Mouse (Mus musculus): ENCODE measurements around the gene F8. TPM values are rescaled to one million over a fixed set of nuclear protein-coding genes. Genes with fewer than 3 reads are reported as not detected.
A peak's percentile ranks its signal among the peaks of the same experiment; 100 is the strongest.

The F8 gene
- total and polyA plus RNA-seq, 3 experiments: 0.76 to 2.6 (median 1.6) TPM

DNA sequence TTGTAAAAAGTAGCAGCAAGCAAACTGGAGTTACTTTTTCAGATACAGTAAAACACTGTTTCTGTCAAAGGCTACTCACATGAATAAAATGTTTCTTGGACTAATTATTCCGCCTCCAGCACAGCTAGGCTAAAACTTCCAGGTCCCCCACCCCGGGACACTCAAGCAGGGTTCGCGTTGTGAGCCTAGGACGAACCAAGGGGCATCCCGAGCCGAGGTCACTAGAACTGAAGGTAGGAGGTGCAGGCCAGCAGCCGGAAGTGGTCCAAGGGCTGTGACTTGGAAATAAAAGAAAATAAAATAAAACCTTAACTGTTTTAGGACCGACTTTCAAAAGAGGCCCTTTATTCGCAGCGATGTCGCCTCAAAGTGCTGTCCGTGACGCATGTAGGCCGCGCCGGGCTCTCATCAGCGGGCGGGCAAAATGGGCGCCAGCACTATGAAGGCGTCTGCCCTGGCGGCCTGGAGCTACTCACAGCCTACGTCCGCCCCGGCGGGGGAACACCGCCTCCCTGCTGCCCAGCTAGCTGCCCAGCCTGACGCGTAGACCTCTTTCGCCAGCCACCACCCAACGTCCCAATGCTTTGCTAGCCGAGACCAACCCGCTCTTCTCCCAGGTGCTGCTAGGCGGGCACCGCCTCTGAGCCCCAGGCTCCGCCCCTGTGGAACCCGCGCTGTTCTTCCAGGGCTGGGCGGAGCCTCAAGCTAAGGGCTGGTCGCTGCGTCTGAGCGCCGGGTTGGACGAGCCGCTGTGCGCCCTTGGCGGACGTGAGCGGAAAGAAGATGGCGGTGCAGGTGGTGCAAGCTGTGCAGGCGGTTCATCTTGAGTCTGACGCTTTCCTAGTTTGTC lies 33.7 kb upstream of the F8 start, which contains the start of the genes Cmc4, Mtcp1 and Brcc3 (continued):
- no peak for TF ChIP-seq USF2 (conservative IDR thresholded peaks at IDR 0.05; ENCODE audit: low read depth, low read length)
- TF ChIP-seq TCF12 (IDR thresholded peaks at IDR 0.05; ENCODE audit: low read depth, low read length): peak; percentile 71; the same call in 1 of the 2 replicates
- no peak for TF ChIP-seq RAD21 (IDR thresholded peaks at IDR 0.05; ENCODE audit: low read depth, low read length)
- TF ChIP-seq GABPA (IDR thresholded peaks at IDR 0.05; ENCODE audit: insufficient replicate concordance, low read depth, low read length): no peak
- no peak for TF ChIP-seq MXI1 (IDR thresholded peaks at IDR 0.05; ENCODE audit: low read depth, low read length)
- peak; percentile 95 for TF ChIP-seq POLR2A (IDR thresholded peaks at IDR 0.05; ENCODE audit: low read depth, low read length)
- 0 out of 2 replicates have a peak, but pooled peaks have one; percentile 24 for TF ChIP-seq SIN3A (IDR thresholded peaks at IDR 0.05; ENCODE audit: low read length)
- no peak for TF ChIP-seq BHLHE40 (IDR thresholded peaks at IDR 0.05; ENCODE audit: low read depth, low read length)
- no peak for TF ChIP-seq CHD2 (IDR thresholded peaks at IDR 0.05; ENCODE audit: low read length)
- TF ChIP-seq TBP (conservative IDR thresholded peaks at IDR 0.05; ENCODE audit: low read depth, low read length): 0 out of 2 replicates have a peak, but pooled peaks have one; percentile 57
- no peak for TF ChIP-seq E2F4 (IDR thresholded peaks at IDR 0.05; ENCODE audit: insufficient replicate concordance, low read depth, low read length)
- peak; percentile 39; the same call in 1 of the 2 replicates for TF ChIP-seq NRF1 (IDR thresholded peaks at IDR 0.05; ENCODE audit: low read depth, low read length)

DNA sequence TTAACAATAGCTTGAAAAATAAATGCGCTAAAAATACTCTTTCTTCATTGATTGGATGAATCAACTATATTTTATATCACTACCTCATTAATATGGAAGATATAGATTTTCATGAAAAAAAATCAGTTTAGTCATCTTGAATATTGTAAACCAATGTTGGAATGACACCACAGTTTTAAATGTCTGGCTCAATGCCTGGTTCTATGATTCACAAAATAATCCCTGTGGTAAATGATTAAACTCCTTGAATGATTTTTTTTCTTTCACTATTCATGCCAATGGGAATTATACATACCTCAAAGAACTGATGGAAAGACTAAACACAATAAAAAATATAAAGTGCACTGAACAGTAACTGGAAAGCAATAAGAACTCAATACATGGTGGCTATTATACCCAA lies 27.3 kb upstream of the F8 start:
- Histone ChIP-seq H3K36me3 (replicated peaks in 1 of 2; ENCODE audit: control insufficient read depth in 1 of 2, insufficient read depth in 1 of 2, low read length in 1 of 2) (peaks cover 0 to 6% of the 10 kb centered on the region in 2 experiments), H3K4me1 (ENCODE audit: control insufficient read depth in 1 of 2, insufficient read depth in 2 of 2) (no peaks in the 10 kb centered on the region), H3K4me2 (ENCODE audit: insufficient read depth, low read depth, poor library complexity, severe bottlenecking) (no peak overlapping the region), H3K9ac (ENCODE audit: insufficient read depth, low read depth) (no peak overlapping the region), H3K79me2 (replicated peaks; ENCODE audit: control insufficient read depth, extremely low read depth, insufficient read depth, poor library complexity, severe bottlenecking) (no peaks in the 10 kb centered on the region), H3K9me3 (replicated peaks; ENCODE audit: low read length) (no peaks in the 10 kb centered on the region), H3K27ac (ENCODE audit: insufficient read depth, low read depth) (no peak overlapping the region), H3K27me3 (replicated peaks) (no peaks in the 10 kb centered on the region), H3K4me3 (replicated peaks in 1 of 3; ENCODE audit: low read depth in 2 of 3, low read length in 2 of 3, poor library complexity in 1 of 3) (no peak overlapping the region)
- TF ChIP-seq JUND (conservative IDR thresholded peaks at IDR 0.05; ENCODE audit: low read depth, low read length) (no peak), PAX5 (IDR thresholded peaks at IDR 0.05; ENCODE audit: low read length) (no peak)
- dilution Hi-C loops (cut with MboI; ENCODE audit: extremely low pct_ligation_motif_present, extremely low pct_unique_long_range_greater_than_20kb, low sequenced_read_pairs) (no loop called here), in situ Hi-C loops (cut with MboI; ENCODE audit: low pct_ligation_motif_present, low pct_unique_long_range_greater_than_20kb, low sequenced_read_pairs) (no loop called here)
- DNase-seq (ENCODE audit: extremely low read depth): no peak

DNA sequence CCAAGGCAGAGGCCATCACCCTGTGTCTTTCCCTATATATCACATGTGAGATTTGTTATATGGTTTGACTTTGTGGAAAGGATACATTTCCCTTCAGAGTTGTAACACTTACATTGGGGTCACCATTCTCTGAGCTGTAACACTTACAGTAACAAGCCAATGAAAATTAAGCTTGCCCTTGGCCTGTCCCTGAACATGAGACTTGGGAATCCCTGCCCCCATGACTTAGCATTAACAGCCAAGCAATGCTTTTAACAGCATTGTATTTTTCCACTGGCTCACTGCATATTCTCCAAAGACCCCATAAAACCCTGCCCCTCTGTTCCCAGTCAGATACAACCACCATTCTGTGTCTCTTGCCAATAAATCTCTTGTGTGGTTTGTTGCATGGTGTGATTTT lies 20.9 kb upstream of the F8 start:
- in situ Hi-C loops (cut with MboI; ENCODE audit: low pct_ligation_motif_present, low pct_unique_long_range_greater_than_20kb, low sequenced_read_pairs) (no loop called here), dilution Hi-C loops (cut with MboI; ENCODE audit: extremely low pct_ligation_motif_present, extremely low pct_unique_long_range_greater_than_20kb, low sequenced_read_pairs) (no loop called here)
- peaks cover 0 to 9% of the 10 kb centered on the region in 2 experiments for H3K36me3 ChIP-seq (replicated peaks in 1 of 2; ENCODE audit: control insufficient read depth in 1 of 2, insufficient read depth in 1 of 2, low read length in 1 of 2)
- TF ChIP-seq ELF1 (IDR thresholded peaks at IDR 0.05; ENCODE audit: low read depth, low read length): no peak
- no peak for TF ChIP-seq IRF4 (IDR thresholded peaks at IDR 0.05; ENCODE audit: low read depth, low read length)
- TF ChIP-seq EP300 (IDR thresholded peaks at IDR 0.05; ENCODE audit: low read length): no peak
- TF ChIP-seq JUN (IDR thresholded peaks at IDR 0.05; ENCODE audit: insufficient read depth, low read depth, low read length): no peak
- TF ChIP-seq ETS1 (conservative IDR thresholded peaks at IDR 0.05; ENCODE audit: low read depth, low read length): no peak
- TF ChIP-seq ZNF384 (IDR thresholded peaks at IDR 0.05; ENCODE audit: low read depth, low read length): no peak
- TF ChIP-seq MXI1 (IDR thresholded peaks at IDR 0.05; ENCODE audit: low read depth, low read length): no peak
- no peak for TF ChIP-seq CHD2 (IDR thresholded peaks at IDR 0.05; ENCODE audit: low read length)
- no peak for TF ChIP-seq NELFE (IDR thresholded peaks at IDR 0.05; ENCODE audit: low read depth, low read length)
- no peak for TF ChIP-seq ZC3H11A (IDR thresholded peaks at IDR 0.05; ENCODE audit: low read depth, low read length)
- TF ChIP-seq UBTF (IDR thresholded peaks at IDR 0.05; ENCODE audit: low read depth, low read length): no peak
- no peak for TF ChIP-seq RAD21 (IDR thresholded peaks at IDR 0.05; ENCODE audit: low read depth, low read length)
- H3K27ac ChIP-seq (ENCODE audit: insufficient read depth, low read depth): no peak overlapping the region
- no peaks in the 10 kb centered on the region for H3K79me2 ChIP-seq (replicated peaks; ENCODE audit: control insufficient read depth, extremely low read depth, insufficient read depth, poor library complexity, severe bottlenecking)
- H3K9ac ChIP-seq (ENCODE audit: insufficient read depth, low read depth): no peak overlapping the region
- no peaks in the 10 kb centered on the region for H3K4me1 ChIP-seq (ENCODE audit: control insufficient read depth in 1 of 2, insufficient read depth in 2 of 2)
- no peak for DNase-seq (ENCODE audit: extremely low read depth)
- no peaks in the 10 kb centered on the region for H3K9me3 ChIP-seq (replicated peaks; ENCODE audit: low read length)
- no peak overlapping the region for H3K4me3 ChIP-seq (replicated peaks in 1 of 3; ENCODE audit: low read depth in 2 of 3, low read length in 2 of 3, poor library complexity in 1 of 3)
- H3K27me3 ChIP-seq (replicated peaks): no peaks in the 10 kb centered on the region
- no peak overlapping the region for H3K4me2 ChIP-seq (ENCODE audit: insufficient read depth, low read depth, poor library complexity, severe bottlenecking)
